Mouse (Mus musculus) heart, adult 8-10 months (tissue): ENCODE data around the gene Xylt1. TPM values are rescaled to one million over a fixed set of nuclear protein-coding genes. Genes with fewer than 3 reads are reported as not detected.

Experiments used
- DNase-seq: peaks from one replicate; pipeline ENCODE4 v3.0.0; 2022; ENCODE audit warnings: low spot score
- total RNA-seq, 4 experiments: library from RNA; stranded (reverse); gene quantifications; 2 replicates each; pipeline ENCODE4 v1.2.4; 2022

Xylt1 gene
- 1 to 10 TPM; 1.6 to 2.3 (median 2.1) TPM for total RNA-seq

DNA sequence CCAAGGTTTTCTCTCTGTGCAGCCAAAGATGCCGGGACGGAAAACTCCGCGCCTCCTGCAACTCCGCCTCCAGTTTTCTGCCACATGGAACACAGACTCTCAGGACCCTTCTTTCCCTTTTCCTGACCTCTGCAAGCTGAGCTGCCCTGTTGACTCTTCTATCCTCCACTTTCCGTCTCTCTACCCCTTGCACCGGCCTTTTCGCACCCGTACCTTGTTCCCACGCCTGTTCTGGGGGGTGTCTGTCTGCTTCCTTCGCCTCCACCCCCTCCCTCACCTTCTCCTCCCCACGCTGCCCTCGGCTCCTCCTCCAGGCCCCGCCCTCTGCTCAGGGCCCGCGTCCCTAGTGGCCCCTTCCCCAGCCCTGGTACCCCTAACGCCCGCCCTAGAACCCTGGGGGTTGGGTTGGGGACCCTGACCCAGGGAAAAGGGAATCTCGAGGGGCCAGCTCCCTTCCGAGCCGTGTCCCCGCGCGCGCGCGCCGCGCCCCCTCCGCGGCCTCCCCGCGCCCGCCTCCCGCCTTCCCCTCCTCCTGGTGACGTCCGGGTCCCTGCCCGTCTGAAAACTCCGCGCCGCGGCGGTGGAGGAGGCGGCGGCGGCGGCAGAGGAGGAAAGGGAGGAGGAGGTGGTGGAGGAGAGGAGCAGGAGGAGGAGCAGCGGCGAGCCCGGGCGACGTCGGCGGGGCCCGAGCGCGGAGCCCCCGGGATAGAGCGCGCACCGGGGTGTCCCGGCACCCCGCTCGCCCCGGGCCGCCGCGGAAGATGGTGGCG lies at the start of gene Xylt1:
TSS of gene Xylt1 (plus strand) at position 562 of the 770 bp plus-strand sequence.
- DNase-seq: peak; percentile 73

DNA sequence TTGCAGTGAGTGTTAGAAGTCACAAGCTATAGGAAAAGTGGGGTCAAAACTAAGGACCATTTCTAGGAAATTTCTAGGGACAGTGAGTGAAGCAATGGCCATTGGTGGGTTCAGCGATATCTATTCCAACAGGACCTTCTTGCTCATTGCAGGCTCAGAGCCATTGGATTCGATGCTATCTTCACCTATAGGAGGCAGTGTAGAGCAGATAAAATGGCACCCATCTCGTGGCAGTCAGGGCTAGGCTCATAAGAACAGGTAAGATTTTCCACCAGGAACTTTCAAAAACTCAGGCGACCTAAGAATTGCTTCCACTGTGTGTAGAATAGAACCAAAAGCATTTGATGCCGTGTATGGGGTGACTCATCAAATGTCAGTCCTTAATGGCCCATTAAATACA lies 46.8 kb upstream of the Xylt1 start:
- DNase-seq: no peak

DNA sequence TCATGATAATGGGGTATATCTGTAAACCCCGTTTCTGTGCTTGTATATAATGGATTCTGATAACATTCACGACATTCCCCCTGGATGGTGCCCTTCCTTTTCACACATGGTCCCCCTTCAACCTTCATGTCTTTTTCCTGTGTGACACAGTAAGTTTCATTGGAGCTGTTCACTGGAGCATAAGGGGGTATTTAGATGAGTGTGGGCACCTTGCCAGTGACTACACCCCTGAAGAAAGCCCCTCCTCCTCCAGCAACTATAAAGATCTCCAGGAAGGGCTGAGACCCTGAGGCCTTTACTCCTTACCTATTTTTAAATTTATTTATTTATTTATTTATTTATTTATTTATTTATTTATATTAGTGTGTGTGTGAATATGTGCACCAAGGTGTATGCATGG lies 24.5 kb upstream of the Xylt1 start:
- DNase-seq: no peak

DNA sequence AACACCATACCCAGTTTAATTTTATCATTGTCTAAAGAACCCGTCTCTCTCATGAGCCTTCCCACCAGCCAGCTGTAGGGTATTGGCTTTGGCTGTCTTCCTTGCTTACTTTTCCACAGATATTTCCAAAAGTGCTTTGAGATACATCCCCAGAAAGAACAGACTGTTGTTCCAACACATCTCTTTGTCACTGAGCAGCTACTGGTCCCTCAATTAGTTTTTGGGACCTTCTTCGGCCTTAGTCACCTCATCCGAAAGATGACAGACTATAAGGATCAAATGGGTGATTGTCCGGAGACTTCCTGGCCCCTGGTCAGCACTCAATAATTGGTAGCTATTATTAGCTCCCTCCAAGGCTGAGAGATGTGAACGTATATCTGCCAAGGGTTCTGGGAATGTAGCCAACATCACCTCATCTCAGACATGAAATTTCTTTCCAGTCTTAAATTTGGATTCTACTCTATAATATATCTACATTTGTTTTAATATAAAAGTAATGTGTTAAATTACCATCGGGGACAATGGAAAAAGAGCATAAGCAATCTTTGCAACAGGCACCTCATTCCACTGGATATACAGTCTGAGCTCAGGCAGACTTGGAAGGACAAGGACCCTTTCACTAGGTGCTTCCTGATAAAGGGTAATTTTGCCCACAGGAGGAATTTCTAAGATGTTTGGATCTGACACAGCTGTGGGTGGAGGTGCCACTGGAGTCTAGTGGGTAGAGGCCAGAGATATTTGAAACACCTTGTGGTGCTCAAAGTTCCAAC lies 23.2 kb upstream of the Xylt1 start:
- DNase-seq: no peak

DNA sequence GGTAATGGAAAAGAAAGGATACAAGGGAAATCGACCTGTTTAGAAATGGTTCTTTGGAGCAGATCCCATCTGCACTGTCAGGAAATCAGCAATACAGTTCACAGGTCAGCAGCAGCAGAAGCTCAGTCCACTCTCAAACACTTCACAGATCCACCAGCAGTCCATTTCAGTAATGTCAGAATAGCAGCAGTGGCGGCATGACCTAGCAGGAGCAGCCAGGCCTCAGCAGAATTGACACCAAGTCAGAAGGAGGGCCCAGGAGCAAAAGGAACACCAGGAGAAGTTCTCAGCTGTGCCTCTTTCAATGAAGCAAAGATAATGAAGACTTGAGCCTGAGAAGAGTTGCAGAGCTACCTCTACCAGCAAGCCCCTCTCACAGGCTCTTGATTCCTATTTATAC lies 19.5 kb upstream of the Xylt1 start:
- DNase-seq: no peak

DNA sequence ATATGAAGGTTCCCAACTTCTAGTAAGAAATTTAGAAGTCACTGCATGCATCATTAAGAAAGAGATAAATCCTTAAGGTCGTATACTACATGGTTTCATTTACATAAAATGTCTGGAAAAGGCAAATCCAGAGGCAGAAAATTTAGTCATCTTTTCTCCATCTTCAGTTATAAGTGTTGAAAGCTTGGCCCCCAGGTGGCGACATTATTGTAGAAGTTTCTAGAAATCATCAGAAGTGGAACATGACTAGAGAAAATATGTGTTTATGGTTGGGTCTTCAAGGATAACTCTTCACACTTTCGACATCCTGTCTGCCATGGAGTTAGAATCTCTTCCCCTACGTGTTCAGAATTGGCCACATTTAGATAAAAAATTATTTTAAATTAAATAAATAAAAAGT lies 18.3 kb upstream of the Xylt1 start:
- DNase-seq: no peak

DNA sequence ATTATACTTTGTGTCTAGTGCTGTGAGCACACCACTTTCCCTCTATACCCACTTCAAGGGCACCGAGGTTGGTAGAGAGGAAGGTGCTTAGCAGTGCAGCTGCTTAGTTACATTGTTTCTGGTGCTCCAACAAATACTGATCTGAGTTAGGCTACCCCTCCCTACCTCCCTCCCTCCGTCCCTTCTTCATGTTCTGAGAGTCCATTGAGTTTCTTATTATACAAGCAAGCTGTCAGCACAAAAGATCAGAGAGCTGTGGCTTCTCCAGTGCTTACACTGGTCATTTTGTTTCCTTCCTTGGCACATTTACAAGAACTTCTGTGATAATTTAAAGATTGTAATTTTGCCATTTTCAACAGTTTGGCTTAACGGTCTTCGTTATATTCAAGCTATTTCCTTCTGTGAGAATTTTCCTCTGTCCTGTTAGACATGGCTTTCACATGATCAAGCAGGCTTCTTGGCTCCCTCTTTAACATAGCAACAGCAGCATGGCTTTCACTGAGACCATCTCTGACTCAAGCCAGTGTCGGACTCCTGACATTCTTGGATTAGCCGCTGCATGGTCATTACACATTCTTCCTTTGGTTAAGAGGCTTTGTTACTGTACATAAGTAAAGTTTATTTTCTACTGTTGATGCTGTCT lies 12.0 kb upstream of the Xylt1 start:
- no peak for DNase-seq

DNA sequence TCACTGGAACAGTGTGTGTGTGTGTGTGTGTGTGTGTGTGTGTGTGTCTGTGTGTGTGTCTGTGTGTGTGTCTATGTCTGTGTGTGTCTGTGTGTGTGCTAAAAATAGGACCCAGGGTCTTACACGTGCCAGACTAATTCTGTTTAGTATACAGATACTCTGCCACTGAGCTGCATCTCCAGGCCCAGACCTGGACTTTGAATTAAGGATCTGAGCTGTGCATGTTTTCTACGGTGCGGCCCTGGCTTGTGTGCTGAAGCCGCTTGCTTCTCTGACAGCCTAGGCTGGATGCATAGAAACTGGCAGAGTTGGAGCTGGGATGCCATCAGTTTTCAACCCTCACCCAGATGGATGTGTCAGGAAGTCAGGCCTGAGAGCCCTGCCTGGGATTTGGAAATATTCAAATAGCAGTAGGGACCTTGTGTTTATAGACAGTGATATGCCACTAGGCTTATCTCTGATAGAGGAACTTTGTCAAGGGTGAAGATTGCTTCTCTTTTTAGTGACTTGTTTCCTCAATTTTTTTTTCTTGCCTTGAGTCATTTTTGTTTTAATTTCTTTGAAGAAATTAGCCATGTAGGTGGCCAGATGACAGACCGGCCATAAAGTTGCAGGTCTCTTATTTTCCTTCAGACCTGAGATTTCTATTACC lies 11.4 kb upstream of the Xylt1 start:
- DNase-seq: no peak

DNA sequence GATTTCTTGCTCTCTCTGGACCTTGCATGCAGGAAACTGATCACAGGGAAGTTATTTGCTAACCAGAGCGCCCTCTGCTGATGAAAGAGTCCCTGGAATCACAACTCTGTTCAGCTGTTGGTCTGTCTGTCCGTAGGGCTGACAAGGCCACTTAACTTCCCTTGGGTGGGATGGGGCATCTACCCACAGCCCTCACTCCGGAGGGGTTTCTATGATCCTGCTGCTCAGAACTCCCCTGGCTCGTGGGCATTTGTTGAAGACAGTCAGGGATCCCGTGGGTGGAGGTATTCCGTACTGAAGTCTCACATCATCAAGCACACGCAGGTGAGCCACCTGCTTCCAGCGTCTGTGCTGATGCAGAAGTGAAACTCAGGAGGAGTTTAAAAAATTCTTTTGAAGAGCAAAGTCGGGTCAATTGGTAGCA lies 4.9 kb upstream of the Xylt1 start:
- DNase-seq: peak; percentile 55

DNA sequence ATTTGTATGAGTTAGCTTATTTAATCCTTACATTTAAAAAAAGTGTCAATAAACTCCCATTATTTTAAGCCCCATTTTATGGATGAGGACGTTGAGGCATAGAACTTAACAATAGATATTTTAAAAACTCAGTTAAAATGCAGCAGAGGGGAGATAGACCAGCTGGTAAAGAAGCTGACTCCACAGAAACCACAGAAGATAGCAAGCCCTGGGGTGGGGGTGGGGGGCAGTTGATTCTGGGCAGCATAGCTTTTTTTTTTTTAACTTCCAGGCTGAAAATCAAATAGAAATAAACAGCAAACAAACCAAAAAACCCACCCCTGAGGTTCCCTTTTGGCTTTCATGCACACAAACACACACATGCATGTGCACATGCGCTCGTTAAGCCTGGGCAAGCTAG lies 3.6 kb upstream of the Xylt1 start:
- DNase-seq: no peak

DNA sequence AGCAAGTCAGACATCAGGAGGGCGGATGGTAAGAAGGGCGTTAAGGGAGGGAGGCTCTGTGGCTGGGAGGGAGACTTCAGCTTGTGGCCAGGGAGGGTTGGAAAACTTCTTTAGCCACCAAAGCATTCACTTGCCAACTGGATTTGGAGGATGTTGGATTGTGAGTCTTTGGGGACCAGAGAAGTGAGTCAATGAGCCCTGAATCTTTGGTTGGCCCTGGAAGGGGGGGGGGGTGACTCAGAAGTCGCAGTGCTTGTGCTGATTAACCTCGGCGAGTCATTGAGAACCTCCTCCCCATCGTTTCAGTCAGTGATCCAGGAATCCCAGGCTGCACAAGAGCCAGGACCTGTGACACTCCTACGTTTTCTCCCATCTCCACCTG lies 752 bp upstream of the Xylt1 start:
- peak; percentile 34 for DNase-seq

DNA sequence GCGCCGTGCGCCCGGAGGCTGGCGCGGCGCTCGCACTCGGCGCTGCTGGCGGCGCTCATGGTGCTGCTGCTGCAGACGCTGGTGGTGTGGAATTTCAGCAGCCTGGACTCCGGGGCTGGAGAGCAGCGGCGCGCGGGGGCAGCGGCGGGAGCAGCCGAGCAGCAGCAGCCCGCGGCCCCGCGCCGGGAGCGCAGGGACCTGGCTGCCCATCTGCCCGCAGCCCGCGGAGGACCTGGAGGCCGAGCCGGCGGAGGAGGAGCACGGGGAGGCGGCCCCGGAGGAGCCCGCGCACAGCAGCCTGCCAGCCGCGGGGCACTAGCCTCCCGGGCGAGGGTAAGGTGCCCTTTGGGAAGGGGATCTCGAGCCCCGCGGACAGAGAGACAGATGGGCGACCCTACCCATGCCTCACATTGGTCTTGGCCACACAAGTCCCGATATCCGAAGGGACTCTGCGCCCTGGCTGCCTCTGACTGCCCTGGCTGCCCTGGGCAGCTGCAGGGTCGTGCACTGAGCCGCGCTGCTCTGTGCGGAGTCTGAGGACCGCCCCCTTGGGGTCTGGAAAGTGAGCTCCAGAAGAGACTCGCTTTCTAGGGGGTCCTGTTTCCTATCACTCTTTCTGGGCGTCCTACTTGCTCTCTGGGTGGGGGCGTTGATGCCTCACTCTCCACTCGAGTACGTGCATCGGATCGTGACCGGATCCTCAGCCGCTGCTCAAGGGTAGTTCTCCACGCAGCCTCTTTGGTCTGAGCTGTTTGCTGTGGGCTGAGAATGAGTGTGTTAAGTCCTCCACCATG lies 606 bp downstream of the Xylt1 start:
- DNase-seq: no peak

DNA sequence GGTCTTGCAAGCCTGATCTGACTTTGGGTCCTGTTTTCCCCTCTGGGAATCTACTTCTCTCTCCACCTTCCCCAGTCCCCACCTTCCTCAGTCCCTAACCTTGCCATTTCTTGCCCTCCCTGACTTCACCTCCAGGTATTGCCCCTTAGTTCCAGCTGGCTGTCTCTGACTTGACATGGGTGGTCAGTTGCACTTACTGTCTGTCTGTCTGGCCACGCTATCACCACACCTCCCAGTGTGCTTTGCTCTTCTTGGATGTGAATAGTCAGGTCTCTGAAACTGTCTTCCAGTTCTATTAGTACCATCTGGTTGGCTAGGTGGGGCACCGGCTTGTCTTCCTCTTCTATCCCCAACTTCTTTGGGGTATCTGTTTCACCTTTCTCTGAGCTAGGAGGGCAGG lies 1.2 kb downstream of the Xylt1 start:
- no peak for DNase-seq

DNA sequence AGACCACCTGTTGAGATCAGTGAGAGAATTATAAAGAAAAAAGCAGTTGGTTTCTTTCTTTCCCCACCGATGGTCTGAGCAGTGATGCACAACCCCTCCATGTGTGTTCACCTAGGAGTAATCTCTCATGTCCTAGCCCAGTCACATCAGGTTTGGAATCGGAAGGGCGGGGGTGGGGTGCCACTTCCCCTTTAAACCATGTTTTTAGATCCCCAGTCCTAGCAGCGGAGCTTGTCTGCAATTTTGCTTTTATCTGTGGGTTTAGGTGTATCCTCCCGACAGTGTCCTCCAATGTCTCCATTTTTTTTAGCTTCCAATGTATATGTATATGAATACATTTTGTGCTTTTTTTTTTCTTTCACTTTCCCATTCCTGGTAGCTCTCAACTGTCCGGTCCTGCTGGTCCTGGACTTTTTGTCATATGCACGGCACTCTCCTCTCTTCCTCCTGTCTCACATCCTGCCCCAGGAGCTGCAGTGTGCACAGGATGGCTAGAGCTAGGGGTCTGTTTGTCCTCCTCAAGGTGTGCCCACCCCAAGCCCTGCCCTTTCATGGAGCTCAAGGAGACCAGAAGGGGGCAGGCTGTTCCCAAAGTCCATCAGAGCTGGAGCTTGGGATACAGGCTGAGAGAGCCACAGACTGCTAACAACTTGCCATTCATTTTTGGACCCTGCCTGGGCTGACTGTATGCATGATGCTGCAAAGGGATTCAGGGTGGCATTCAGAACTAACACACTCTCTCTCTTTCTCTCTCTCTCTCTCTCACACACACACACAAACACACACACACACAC lies 2.6 kb downstream of the Xylt1 start:
- peak; percentile 44 for DNase-seq

DNA sequence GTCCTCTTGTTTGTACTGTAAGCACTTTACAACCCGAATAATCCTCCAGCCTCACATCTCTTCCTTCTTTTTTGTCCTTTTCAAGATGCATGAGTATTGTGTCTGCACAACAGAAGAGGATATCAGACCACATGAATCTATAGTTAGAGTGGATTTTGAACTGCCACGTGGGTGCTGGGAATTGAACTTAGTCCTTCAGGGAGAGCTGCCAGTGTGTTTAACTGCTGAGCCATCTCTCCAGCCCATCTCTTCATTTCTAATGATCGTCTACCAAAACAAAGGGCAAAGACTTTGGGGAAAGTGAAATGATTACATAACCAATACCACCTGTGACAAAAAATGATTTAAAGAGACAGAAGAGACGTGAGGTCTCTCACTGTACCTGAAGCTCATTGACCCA lies 5.6 kb downstream of the Xylt1 start:
- DNase-seq: no peak

DNA sequence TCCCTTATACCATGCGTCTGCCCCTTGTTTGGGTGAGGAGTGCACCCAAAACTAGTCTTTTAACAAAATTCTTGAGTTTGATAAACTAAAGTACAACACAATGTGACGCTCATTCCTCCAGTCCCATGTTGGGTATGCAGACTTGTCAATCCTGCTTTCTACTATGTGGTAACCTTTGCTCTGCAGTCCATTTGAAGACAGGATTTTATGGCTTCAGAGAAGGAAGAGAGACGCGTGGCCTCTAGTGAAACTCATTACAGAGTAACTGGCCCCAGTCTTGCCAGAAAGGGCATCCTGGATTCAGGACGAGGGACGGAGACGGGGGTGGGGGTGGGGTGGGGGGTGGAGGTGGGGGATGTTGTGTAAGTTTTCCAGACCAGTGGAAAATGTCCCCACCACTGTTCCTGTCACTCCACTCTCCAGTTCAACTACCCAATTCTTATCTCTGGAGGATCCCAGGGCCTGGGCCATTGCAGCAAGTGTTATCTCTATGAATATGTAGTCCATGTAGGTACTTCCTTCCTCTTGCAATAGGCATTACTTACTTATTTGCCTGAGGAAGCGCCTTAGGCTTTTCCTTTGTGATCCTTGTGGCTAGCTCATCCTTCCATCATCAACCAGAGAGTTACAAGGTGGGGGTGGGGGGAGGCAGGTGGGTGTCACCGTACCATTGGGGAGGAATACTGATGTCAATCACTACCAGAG lies 7.7 kb downstream of the Xylt1 start:
- no peak for DNase-seq

DNA sequence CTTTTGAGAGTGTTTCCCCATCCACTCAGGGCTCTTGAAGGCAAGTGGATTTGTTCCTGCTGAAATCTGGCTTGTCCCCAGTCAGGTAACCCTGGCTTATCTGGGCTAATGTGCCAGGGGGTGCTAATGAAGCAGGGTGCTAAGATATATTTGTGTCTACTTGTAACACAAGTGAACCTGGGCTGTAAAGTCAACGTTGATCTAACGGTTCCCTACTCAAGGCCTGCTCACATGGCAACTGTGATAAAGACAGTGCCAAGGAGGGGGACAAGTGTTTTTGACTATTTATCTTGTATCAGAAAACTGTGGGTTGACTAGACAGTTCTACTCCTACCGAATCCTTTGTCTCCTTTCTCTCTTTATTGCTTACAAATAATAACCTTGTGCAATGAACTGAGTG lies 8.3 kb downstream of the Xylt1 start:
- DNase-seq: no peak

DNA sequence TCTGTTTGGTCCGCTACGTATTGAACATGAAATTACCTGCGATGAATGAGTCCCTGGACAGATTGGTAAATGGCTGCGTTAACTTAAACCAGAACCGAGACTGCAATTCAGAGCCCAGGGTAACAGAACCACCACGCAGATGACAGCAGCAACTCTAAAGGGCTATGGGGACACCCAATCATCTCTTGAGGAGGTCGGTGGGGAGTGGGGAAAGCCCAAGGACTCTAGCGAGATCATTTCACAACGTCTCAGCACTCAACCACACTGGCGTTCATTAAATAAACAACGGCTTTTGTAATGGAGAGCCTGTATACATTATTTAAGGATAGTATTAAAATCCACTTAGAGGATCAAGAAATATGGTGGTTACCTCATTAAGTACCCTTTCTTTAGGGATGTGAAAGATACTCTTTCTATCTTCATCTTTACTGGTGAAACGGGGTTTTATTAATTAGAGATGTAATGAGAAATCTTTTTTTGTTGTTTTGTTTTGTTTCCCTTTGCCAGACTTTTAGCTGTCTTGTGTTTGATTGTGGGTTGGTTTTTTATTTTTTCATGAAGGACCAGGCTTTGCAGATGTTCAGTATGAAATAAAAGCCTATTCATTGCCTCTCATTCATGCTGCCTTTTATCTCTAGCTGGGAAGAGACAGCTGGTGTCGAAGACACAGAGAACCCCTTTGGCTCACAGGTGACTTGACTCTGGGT lies 12.2 kb downstream of the Xylt1 start:
- no peak for DNase-seq

DNA sequence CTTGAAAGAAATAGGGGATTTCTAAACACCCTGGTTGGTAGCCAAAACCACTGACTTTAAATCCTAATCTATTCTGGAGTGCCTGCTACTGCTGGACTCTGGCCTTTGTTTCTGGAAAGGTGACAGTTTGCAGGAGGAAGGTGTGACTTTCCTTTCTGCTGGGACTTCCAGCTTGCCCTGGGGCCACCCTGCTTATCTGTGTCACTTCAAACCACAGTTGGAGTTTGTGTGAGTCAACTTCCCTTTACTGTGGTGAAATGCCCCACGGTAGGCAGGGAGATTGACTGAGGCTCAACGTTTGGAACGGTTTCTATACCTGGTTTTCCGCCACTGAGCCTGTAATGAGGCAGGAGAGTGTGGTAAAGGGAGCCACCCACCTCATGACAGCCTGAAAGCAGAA lies 13.2 kb downstream of the Xylt1 start:
- DNase-seq: no peak
